Mouse (Mus musculus) liver (tissue): ENCODE measurements at regions not wholly inside any gene's neighbourhood (a gene's known extent, or its start where the extent isn't known, plus 50 kb on each side); places are given as distances from the start of the nearest gene placed in this dataset.
"Not testable (repeated sequence)": the region's sequence is repeated elsewhere in the genome, so short reads cannot be mapped to it uniquely, and the experiment has no call there.

Source experiments
- DNase-seq: peaks from one replicate; pipeline ENCODE4 v3.0.0-alpha.2; 2020; ENCODE audit warnings: mixed read lengths

- DNase-seq: no peak
These were observed 83.9 kb upstream of the Hcrtr2 start for GRCm38 (mm10) chr9:76407549-76407948.

- DNase-seq: not testable (repeated sequence)
These were observed 78.4 kb upstream of the Hcrtr2 start for GRCm38 (mm10) chr9:76401897-76402670.

GRCm38 (mm10) chr9:76400900-76401299, 77.2 kb upstream of the Hcrtr2 start:
- no peak for DNase-seq

- no peak for DNase-seq
These were observed 70.1 kb upstream of the Hcrtr2 start for GRCm38 (mm10) chr9:76393763-76394162.

GRCm38 (mm10) chr9:76390839-76391238, 67.2 kb upstream of the Hcrtr2 start:
- DNase-seq: peak; percentile 2
